Mouse (Mus musculus) cerebellum, adult 2 months (tissue): ENCODE data around the gene Nudt3.

Experiments used
- CTCF ChIP-seq: fragments of 200-500 bp; IDR thresholded peaks from 2 replicates; pipeline ENCODE4 v1.5.1; 2011; ENCODE audit warnings: low read depth, mild to moderate bottlenecking, control low read depth, low read length, moderate library complexity, borderline replicate concordance; ENCODE audit not compliant: insufficient read depth
- POLR2A ChIP-seq: fragments of 200-500 bp; IDR thresholded peaks from 2 replicates; pipeline ENCODE4 v1.6.1; 2011; ENCODE audit warnings: low read length, control low read depth, borderline replicate concordance; ENCODE audit not compliant: insufficient read depth

GRCm38 (mm10) chr17:27532095-27532494, 91.2 kb downstream of the Nudt3 start:
- no peak for TF ChIP-seq CTCF
- no peak for TF ChIP-seq POLR2A
